Mouse (Mus musculus): Measurements from ENCODE around the gene Cysltr2.

- TF ChIP-seq CTCF (conservative IDR thresholded peaks at IDR 0.05; ENCODE audit: low read length) (no peak), POU5F1 (IDR thresholded peaks at IDR 0.05; ENCODE audit: borderline replicate concordance, low read length) (no peak)
Observed at GRCm38 (mm10) chr14:73001814-73002213, 47.1 kb downstream of the Cysltr2 start.

All from E14TG2a.4 (cell line).